Mouse (Mus musculus) regulatory T cell (primary cell): ENCODE results near the gene Sars.

ENCODE experiments used
- in situ Hi-C: fragments of 300-600 bp; cut with MboI, MseI; formaldehyde crosslinking; loops from one replicate; pipeline ENCODE4 v1.15.1; 2025; ENCODE audit warnings: high pct_unique_total_duplicates

Sars gene

DNA sequence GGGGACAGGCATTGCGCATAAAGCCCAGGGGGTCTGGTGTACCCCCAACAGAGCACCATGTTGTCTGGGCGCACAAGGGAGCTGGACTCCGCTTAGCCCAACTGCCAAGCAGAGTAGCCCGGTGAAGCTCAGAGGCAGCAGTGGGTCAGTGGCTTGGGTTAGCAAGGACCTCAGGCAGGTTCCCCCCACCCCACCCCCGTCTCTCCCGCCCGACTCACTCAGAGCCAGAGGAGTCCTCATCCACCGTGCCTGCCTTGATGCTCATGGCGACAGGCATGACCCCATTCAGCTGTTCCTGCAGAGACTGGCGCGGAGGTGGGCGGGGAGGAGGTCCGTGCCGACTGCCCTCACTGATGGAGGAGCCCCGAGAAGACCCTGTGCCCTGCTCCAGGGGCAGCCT, 52.2 kb downstream of the Sars start:
- in situ Hi-C loops, result no loop called here

DNA sequence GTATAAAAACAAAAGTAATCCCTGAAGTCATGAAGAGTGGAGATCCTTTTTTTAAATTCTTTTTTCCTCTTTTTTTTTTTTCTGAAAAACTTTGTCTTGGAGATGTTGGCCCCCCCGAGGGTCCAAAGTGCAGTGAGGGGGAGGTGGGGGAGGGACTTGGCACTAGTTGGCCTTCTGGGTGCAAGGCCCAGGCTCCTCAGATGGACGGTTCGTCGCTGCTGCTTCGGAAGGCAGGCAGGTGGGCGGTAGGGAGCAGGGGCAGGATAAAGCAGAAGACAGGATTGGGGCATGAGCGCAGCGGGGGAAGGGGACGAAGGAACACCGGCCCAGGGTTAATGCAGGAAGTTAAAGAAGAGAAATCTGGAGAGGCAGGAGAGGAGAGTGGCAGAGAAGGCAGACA, 52.7 kb downstream of the Sars start:
- in situ Hi-C loops, result no loop called here

DNA sequence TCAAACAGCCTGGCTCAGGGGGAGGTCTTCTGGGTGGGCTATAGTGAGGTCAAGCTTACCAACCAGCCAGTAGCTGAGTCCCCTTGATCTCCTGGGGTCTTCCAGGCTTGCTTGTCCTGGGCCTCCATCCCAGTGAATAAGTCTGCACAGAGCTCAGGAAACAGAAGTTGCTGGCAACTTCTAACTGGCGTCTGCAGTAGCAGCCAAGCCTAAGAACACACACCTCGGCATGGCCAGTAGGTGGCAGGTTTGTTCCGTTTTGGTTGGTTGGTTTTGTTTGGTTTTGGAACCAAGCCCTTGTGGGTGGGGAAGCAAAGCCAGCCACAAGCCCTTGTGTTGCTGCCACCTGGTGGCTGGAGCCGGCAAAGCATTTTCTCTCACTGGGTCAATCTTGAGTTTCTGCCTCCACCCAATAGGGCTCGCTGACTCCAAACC, 55.9 kb downstream of the Sars start:
- in situ Hi-C loops, result loop anchor here (5.0 to 10.0 kb wide), 2 partner anchors 112 to 224 kb away; no protein-coding TSS in a partner anchor

DNA sequence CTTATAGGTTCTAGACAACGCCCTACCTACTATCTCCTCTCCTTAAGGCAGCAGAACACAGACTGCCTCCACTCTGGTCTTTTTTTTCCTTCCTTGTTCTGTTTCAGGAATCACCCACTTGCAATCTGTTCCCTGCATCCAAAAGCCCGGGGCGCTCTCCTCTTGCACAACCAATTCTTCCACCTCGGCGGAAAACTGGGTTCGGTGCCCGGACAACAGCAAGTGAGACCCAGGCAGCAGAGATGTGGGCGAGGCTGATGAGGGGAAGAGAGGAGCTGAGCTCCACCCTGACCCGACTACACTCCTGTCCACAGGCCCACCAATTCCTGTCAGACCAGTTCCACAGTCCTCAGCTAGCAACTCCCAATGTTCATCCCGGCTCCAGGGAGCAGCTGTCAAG, 58.8 kb downstream of the Sars start:
- in situ Hi-C loops, result loop anchor here (5.0 to 10.0 kb wide), 2 partner anchors 109 to 221 kb away; no protein-coding TSS in a partner anchor

DNA sequence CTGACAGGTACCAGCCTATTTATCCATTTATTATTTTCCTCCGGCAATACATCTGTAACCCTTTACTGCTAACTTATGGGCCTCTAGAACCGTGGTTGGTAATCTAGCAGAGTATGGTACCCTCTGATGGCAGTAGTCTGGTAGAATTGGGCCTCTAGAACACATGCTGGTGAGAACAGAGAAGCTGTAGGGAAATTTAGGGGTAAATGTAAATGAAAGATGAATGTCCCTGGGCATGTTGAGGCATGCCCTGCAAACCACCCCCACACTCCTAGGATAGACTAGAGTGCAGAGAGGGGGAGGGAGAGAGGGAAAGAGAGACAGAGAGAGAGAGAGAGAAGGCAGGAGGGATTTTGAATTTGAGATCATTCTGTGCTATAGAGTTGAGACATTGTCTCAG, 60.6 kb downstream of the Sars start:
- in situ Hi-C loops, result loop anchor here (10.0 kb wide), 1 partner anchor 220 kb away; no protein-coding TSS in a partner anchor

DNA sequence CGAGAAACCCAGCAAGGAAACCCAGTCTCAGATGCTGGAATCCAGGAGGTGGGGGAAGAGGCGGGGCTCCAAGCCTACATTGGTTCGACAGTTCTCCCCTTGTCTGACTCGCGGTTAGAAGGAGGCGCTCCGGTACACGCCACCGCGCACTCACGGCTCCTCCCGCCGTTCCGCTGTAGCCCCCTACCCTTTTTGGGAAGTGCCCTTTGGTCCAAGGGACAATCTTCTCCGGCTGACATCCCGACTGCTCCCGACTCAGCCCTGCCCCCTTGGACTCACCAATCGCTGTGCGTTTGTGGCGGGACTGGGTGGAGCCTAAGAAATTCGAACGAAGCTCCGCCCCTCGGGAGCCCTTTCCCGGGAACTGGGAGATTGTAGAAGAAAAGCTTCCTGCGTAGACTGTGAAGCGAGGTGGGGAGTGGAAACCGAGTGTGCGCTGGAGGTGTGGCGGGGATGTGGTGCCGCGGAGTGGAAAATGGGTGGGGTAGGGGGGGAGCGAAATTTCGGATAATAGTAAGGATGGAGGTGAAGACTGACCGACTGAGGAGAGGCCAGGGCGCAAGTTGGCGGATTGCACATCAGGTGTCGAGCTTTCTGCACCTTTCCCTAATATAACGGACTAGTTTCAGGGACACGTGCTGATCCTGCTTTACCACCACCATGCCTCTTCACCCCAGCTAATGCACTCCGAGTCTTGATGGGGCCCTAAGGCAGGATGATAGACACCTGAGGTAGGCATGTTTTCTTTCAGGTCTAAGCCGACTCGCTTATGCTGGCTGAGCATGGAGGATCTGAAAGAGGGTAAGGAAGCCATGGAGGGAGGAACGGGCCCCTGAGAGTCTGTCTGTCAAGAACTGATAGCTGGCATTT, 61.3 kb downstream of the Sars start, which contains the start of gene Psrc1:
Gene Psrc1, plus strand, starts transcription at position 355 of the 870 bp plus-strand sequence.
- in situ Hi-C loops, result loop anchor here (10.0 kb wide), 1 partner anchor 219 kb away; no protein-coding TSS in a partner anchor

DNA sequence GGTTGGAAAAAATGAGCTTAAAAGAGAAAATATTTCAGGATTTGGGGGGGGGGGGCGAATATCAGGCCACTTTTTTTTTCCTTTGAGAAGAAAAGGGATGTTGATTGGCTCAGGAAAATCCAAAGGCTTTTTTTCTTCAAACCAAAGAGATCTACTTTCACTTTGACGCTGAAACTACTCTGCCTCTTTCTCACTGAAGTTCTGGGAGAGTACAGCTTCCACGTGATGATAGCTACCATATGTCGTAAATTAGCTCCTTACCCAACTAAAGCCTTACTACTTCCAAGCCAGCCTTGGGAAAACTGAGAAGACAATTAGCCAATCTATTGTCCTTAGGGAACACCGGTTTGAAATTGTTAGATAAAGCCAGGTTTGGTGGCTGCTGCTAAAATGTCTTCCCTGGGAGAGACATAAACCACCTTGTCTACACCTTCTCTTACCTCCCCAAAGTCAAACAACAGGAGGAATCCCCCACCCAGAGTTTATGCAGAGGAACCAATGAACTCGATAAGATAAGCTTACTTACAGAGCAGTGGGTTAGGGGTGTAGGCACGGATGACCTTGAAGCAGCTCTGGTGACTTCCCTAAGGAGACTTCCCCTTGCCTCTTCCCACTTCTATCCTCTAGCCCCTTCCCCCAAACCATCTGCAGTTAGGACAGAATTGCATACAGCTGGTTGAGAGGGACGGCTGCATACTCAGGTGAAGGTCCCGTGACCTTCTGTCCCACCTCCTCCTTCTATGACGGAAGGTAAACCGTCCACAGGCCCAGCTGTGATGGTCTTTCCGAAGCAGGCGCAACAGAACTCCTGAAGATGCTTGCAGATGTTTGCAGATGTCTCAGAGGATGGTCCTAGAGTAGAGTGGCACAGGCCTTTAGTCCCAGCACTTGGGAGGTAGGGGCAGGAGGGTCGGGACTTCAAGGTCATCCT, 62.8 kb downstream of the Sars start:
- in situ Hi-C loops, result loop anchor here (10.0 kb wide), 1 partner anchor 217 kb away; no protein-coding TSS in a partner anchor

DNA sequence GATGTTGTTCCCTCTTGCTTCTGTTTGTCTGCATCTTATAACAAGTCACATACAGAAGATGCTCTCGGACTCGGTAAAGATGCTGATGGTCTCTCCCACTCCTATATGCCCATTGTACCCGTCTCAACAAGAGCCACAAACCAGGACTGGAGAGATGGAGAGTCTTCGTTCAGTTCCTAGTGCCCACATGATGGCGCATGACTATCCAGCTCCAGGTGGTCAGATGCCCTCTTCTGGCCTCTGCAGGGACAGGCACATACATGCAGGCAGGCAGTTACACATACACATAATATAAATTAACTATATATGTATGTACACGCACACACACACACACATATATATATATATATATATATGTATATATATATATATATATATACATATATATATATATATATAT, 64.3 kb downstream of the Sars start:
- in situ Hi-C loops, result loop anchor here (10.0 kb wide), 1 partner anchor 216 kb away; no protein-coding TSS in a partner anchor

DNA sequence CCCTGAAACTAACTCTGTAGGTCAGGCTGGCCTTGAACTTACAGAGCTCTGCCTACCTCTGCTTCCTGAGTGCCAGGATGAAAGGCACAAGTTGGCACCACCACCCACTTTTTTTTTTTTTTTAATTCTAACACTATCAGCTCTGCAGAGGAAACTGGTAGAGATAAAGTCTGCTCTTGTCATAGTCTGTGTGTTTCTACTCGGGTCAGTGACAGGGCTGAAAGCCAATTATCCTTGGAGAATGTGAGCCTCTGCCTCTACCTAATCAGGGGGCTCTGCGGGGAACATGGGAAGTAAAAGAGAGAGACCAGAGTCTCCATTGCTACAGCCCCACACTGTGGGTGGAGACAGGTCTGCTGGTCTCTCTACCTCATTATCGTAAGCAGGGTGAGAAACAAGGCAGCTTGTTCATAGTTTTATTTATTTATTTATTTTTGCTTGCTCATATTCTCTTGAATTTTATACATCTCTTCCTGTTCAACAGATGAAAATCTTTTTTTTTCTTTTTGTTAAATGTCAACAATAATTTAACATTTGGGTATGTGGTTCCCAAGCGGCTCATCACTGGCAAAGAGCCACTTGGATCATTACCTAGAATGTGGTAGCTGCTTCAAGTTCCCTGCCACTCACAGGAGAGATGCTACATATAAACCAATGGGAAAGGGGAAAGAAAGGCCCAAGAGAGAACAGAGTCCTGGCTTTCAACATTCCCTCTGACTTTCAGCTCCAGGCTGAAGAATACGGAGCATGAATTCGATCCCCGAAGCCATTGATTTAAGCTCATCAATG, 65.9 kb downstream of the Sars start:
- in situ Hi-C loops, result no loop called here
